In genomic region chr11:117769683-117770047, GRCm38 (mm10) we compare ENCODE assay signal across 19 mouse cellular contexts. TPM values are rescaled to one million over a fixed set of nuclear protein-coding genes. Genes with fewer than 3 reads are reported as not detected.
DNase-seq lines count a peak whose midpoint lies in the region; ATAC-seq and TF ChIP-seq lines count a peak whose summit lies in the region.
"Had no signal": no experiment of that assay in that cellular context is flagged by ENCODE, and none has a peak within 500 bp of the region (broad histone marks: within the 10 kb centered on the region; RNA-seq: fewer than 3 reads in every experiment).

No protein-coding gene starts in this region.

- H3K9ac ChIP-seq in kidney, embryonic 14.5 days (ENCODE audit: low read depth, low read length): no peak overlapping the region
- no peak overlapping the region for H3K9ac ChIP-seq in stomach, embryonic 16.5 days (ENCODE audit: low read length)
- no peak overlapping the region for H3K9ac ChIP-seq in stomach, postnatal 0 days (ENCODE audit: low read length)
- no peak overlapping the region for H3K9ac ChIP-seq in liver, postnatal 0 days (replicated peaks)
- H3K9ac ChIP-seq: kidney, embryonic 15.5 days; liver, embryonic 12.5 days had no signal

- H3K27me3 ChIP-seq in kidney, embryonic 14.5 days (ENCODE audit: control insufficient read depth, insufficient read depth, low read length): no peaks in the 10 kb centered on the region
- no peaks in the 10 kb centered on the region for H3K27me3 ChIP-seq in stomach, embryonic 16.5 days (ENCODE audit: control insufficient read depth, insufficient read depth, low read length)
- H3K27me3 ChIP-seq in stomach, postnatal 0 days (ENCODE audit: control insufficient read depth, insufficient read depth, low read length): no peaks in the 10 kb centered on the region
- no peaks in the 10 kb centered on the region for H3K27me3 ChIP-seq in liver, postnatal 0 days (ENCODE audit: insufficient read depth, low read length)
- H3K27me3 ChIP-seq: kidney, embryonic 15.5 days; liver, embryonic 12.5 days; megakaryocyte, embryonic 14.5 days had no signal

- H3K4me3 ChIP-seq in kidney, embryonic 14.5 days (ENCODE audit: low read length): no peak overlapping the region
- no peak overlapping the region for H3K4me3 ChIP-seq in stomach, embryonic 16.5 days (replicated peaks; ENCODE audit: low read length)
- H3K4me3 ChIP-seq in stomach, postnatal 0 days (ENCODE audit: low read depth, low read length): no peak overlapping the region
- no peak overlapping the region for H3K4me3 ChIP-seq in liver, postnatal 0 days (ENCODE audit: low read depth, low read length)
- H3K4me3 ChIP-seq: erythroblast, embryonic 14.5 days; heart, embryonic 10.5 days; kidney, embryonic 15.5 days; liver, embryonic 12.5 days; megakaryocyte, embryonic 14.5 days had no signal

- TF ChIP-seq CTCF in stomach, postnatal 0 days (IDR thresholded peaks at IDR 0.05; ENCODE audit: low read depth): no peak
- no peak for TF ChIP-seq CTCF in liver, postnatal 0 days (IDR thresholded peaks at IDR 0.05; ENCODE audit: low read depth)

- DNase-seq in cerebellum, postnatal 10 days: peak; percentile 55 to 57
- no peak for DNase-seq in cerebellum, adult 8-10 months
- DNase-seq in kidney, postnatal 14 days: no peak
- no peak for DNase-seq in stomach, postnatal 0 days (ENCODE audit: low spot score)
- no peak for DNase-seq in liver, postnatal 0 days
- no peak for DNase-seq in T-cell, adult 2 months (ENCODE audit: low spot score)
- DNase-seq: heart, postnatal 10 days; lung, postnatal 10 days; thymus, postnatal 14 days had no signal

- 89% methylated on average over 7 of the region's 7 CpGs for WGBS in kidney, embryonic 14.5 days
- WGBS in stomach, embryonic 16.5 days: 75% methylated on average over 7 of the region's 7 CpGs
- 73% methylated on average over 7 of the region's 7 CpGs for WGBS in stomach, postnatal 0 days
- 92% methylated on average over 7 of the region's 7 CpGs for WGBS in liver, postnatal 0 days (ENCODE audit: insufficient replicate concordance)

- ATAC-seq in kidney, embryonic 14.5 days (ENCODE audit: low FRiP score, low TSS enrichment): no peak
- no peak for ATAC-seq in stomach, embryonic 16.5 days (ENCODE audit: insufficient read depth, low FRiP score)
- no peak for ATAC-seq in stomach, postnatal 0 days (ENCODE audit: low FRiP score, low TSS enrichment)
- ATAC-seq in liver, postnatal 0 days: no peak
- ATAC-seq: CD4-positive, CD25-positive, alpha-beta regulatory T cell, adult 4 months; inflammation-experienced regulatory T-cells, adult 6 months; liver, embryonic 12.5 days had no signal

- H3K27ac ChIP-seq in kidney, embryonic 14.5 days (ENCODE audit: low read depth, low read length): 0 out of 2 replicates have a peak overlapping the region, but pooled peaks have one; percentile 42
- 0 out of 2 replicates have a peak overlapping the region, but pooled peaks have one; percentile 34 for H3K27ac ChIP-seq in stomach, embryonic 16.5 days (ENCODE audit: low read length)
- no peak overlapping the region for H3K27ac ChIP-seq in stomach, postnatal 0 days (replicated peaks)
- no peak overlapping the region for H3K27ac ChIP-seq in liver, postnatal 0 days (ENCODE audit: low read depth)
- H3K27ac ChIP-seq: heart, embryonic 10.5 days; liver, embryonic 12.5 days had no signal

- TF ChIP-seq EP300 in stomach, postnatal 0 days (optimal IDR thresholded peaks at IDR 0.05): no peak
- TF ChIP-seq EP300 in liver, postnatal 0 days (IDR thresholded peaks at IDR 0.05; ENCODE audit: low read depth): no peak

- H3K4me1 ChIP-seq in kidney, embryonic 14.5 days (ENCODE audit: control insufficient read depth, insufficient read depth, low read length): no peaks in the 10 kb centered on the region
- H3K4me1 ChIP-seq in stomach, embryonic 16.5 days (ENCODE audit: control insufficient read depth, insufficient read depth, low read length): no peaks in the 10 kb centered on the region; the same call in 1 of the 2 replicates
- no peaks in the 10 kb centered on the region for H3K4me1 ChIP-seq in stomach, postnatal 0 days (replicated peaks; ENCODE audit: control insufficient read depth, insufficient read depth)
- no peaks in the 10 kb centered on the region for H3K4me1 ChIP-seq in liver, postnatal 0 days (ENCODE audit: insufficient read depth)

- no peaks in the 10 kb centered on the region for H3K9me3 ChIP-seq in kidney, embryonic 14.5 days (ENCODE audit: control insufficient read depth, low read length)
- H3K9me3 ChIP-seq in stomach, embryonic 16.5 days (replicated peaks; ENCODE audit: control insufficient read depth, low read length): no peaks in the 10 kb centered on the region
- no peaks in the 10 kb centered on the region for H3K9me3 ChIP-seq in stomach, postnatal 0 days (ENCODE audit: control insufficient read depth, low read length)
- no peaks in the 10 kb centered on the region for H3K9me3 ChIP-seq in liver, postnatal 0 days (ENCODE audit: low read length)
- H3K9me3 ChIP-seq: G1E; heart, embryonic 10.5 days; kidney, embryonic 15.5 days; liver, embryonic 12.5 days; megakaryocyte, embryonic 14.5 days had no signal

- no peak overlapping the region for H3K4me2 ChIP-seq in kidney, embryonic 14.5 days (replicated peaks; ENCODE audit: low read depth, low read length)
- no peak overlapping the region for H3K4me2 ChIP-seq in stomach, embryonic 16.5 days (ENCODE audit: low read depth, low read length)
- H3K4me2 ChIP-seq in stomach, postnatal 0 days (replicated peaks; ENCODE audit: low read depth): no peak overlapping the region
- no peak overlapping the region for H3K4me2 ChIP-seq in liver, postnatal 0 days (ENCODE audit: low read depth, low read length)
- H3K4me2 ChIP-seq: kidney, embryonic 15.5 days; liver, embryonic 12.5 days had no signal

- peaks cover 35% of the 10 kb centered on the region for H3K36me3 ChIP-seq in kidney, embryonic 14.5 days (ENCODE audit: control insufficient read depth, insufficient read depth, low read length)
- H3K36me3 ChIP-seq in stomach, embryonic 16.5 days (ENCODE audit: control insufficient read depth, insufficient read depth, low read length): peaks cover 3% of the 10 kb centered on the region; the same call in 1 of the 2 replicates
- no peaks in the 10 kb centered on the region; the same call in 1 of the 2 replicates for H3K36me3 ChIP-seq in stomach, postnatal 0 days (ENCODE audit: control insufficient read depth, insufficient read depth, low read length)
- H3K36me3 ChIP-seq in liver, postnatal 0 days (replicated peaks; ENCODE audit: insufficient read depth, low read length): peaks cover 82% of the 10 kb centered on the region

RNA-seq across cellular contexts. Expression of gene Tmc8, which starts 12.2 kb away (rescaled TPM):
- polyA plus RNA-seq in kidney, embryonic 14.5 days (2014; fragmentation: Nextera tagmentation; extraction: Ambion mirVana): 1.3 and 3.4 TPM in 2 replicates
- 3.2 and 3.7 TPM in 2 replicates for polyA plus RNA-seq in stomach, embryonic 16.5 days (2015; fragmentation: Nextera tagmentation; extraction: Ambion mirVana)
- 8.9 and 10.0 TPM in 2 replicates for polyA plus RNA-seq in stomach, postnatal 0 days (2015; fragmentation: Nextera tagmentation; extraction: Ambion mirVana)
- polyA plus RNA-seq in liver, postnatal 0 days (2015; fragmentation: Nextera tagmentation; extraction: Ambion mirVana): 6.3 and 6.8 TPM in 2 replicates

RNA-seq across cellular contexts. Expression of gene Tmc6, which starts 12.3 kb away (rescaled TPM):
- polyA plus RNA-seq in kidney, embryonic 14.5 days (2014; fragmentation: Nextera tagmentation; extraction: Ambion mirVana): 22.6 and 27.2 TPM in 2 replicates
- 31.6 and 36.8 TPM in 2 replicates for polyA plus RNA-seq in stomach, embryonic 16.5 days (2015; fragmentation: Nextera tagmentation; extraction: Ambion mirVana)
- polyA plus RNA-seq in stomach, postnatal 0 days (2015; fragmentation: Nextera tagmentation; extraction: Ambion mirVana): 21.0 and 24.1 TPM in 2 replicates
- 19.0 and 20.2 TPM in 2 replicates for polyA plus RNA-seq in liver, postnatal 0 days (2015; fragmentation: Nextera tagmentation; extraction: Ambion mirVana)

RNA-seq across cellular contexts. Expression of gene 6030468B19Rik, which starts 27.8 kb away (rescaled TPM):
- not detected in 2 replicates for polyA plus RNA-seq in kidney, embryonic 14.5 days (2014; fragmentation: Nextera tagmentation; extraction: Ambion mirVana)
- polyA plus RNA-seq in stomach, embryonic 16.5 days (2015; fragmentation: Nextera tagmentation; extraction: Ambion mirVana): 2.5 and 4.7 TPM in 2 replicates
- polyA plus RNA-seq in stomach, postnatal 0 days (2015; fragmentation: Nextera tagmentation; extraction: Ambion mirVana): 0.12 TPM in 1 of 2 replicates, not detected in the other
- polyA plus RNA-seq in liver, postnatal 0 days (2015; fragmentation: Nextera tagmentation; extraction: Ambion mirVana): 32.7 and 33.8 TPM in 2 replicates

RNA-seq across cellular contexts. Expression of gene Gm20708, which starts 39.8 kb away (rescaled TPM):
- 0.58 and 0.59 TPM in 2 replicates for polyA plus RNA-seq in kidney, embryonic 14.5 days (2014; fragmentation: Nextera tagmentation; extraction: Ambion mirVana)
- 0.16 and 0.68 TPM in 2 replicates for polyA plus RNA-seq in stomach, embryonic 16.5 days (2015; fragmentation: Nextera tagmentation; extraction: Ambion mirVana)
- polyA plus RNA-seq in stomach, postnatal 0 days (2015; fragmentation: Nextera tagmentation; extraction: Ambion mirVana): 0.18 and 0.24 TPM in 2 replicates
- 0.33 and 0.48 TPM in 2 replicates for polyA plus RNA-seq in liver, postnatal 0 days (2015; fragmentation: Nextera tagmentation; extraction: Ambion mirVana)

RNA-seq across cellular contexts. Expression of gene Syngr2, which starts 39.8 kb away (rescaled TPM):
- polyA plus RNA-seq in kidney, embryonic 14.5 days (2014; fragmentation: Nextera tagmentation; extraction: Ambion mirVana): 75.1 and 85.7 TPM in 2 replicates
- polyA plus RNA-seq in stomach, embryonic 16.5 days (2015; fragmentation: Nextera tagmentation; extraction: Ambion mirVana): 129 and 157 TPM in 2 replicates
- polyA plus RNA-seq in stomach, postnatal 0 days (2015; fragmentation: Nextera tagmentation; extraction: Ambion mirVana): 165 and 183 TPM in 2 replicates
- polyA plus RNA-seq in liver, postnatal 0 days (2015; fragmentation: Nextera tagmentation; extraction: Ambion mirVana): 60.6 and 62.2 TPM in 2 replicates

Comparison
In these comparisons a context has a peak if more than half of its experiments do, and no peak if none do; other contexts are left out.
1. DNase-seq: peak in cerebellum, postnatal 10 days (2 of 2); none in cerebellum, adult 8-10 months (single experiment), kidney, postnatal 14 days (single experiment), stomach, postnatal 0 days (single experiment), liver, postnatal 0 days (single experiment) and T-cell, adult 2 months (single experiment).
2. H3K27ac ChIP-seq: peak in kidney, embryonic 14.5 days (single experiment) and stomach, embryonic 16.5 days (single experiment); none in stomach, postnatal 0 days (single experiment) and liver, postnatal 0 days (single experiment).